Mouse (Mus musculus) cerebral cortex, adult 2 months (tissue): ENCODE measurements around the gene Myh2.

Experiments used
- WGBS: fragments of 180-500 bp; shearing (Covaris S2); methylation state at CpG from one replicate; pipeline ENCODE4 v1.1.7; 2018; 5-methylcytosine and 5-hydroxymethylcytosine counted together

Myh2 gene

DNA sequence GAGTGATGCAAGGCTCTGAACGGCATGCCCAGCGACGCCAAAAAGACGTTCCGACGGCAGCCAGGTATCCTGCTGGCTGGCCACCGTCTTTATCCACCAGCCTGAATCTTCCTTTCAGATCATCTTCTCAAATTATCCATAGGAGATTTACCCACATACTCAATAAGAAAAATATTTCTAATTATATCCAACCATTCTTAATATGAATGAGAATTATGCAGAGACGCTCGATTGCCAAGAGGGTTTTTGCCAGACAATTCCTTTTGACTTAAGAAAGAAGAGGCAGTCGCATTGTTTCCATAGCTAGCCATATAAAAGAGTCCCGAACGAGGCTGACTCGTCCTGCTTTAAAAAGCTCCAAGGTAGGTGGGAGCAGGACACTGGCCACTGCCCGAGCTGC is at the start of gene Myh2:
Myh2 (plus strand) TSS at position 301 of the 400 bp plus-strand sequence.
- 70% methylated on average over 14 of the region's 14 CpGs for WGBS

DNA sequence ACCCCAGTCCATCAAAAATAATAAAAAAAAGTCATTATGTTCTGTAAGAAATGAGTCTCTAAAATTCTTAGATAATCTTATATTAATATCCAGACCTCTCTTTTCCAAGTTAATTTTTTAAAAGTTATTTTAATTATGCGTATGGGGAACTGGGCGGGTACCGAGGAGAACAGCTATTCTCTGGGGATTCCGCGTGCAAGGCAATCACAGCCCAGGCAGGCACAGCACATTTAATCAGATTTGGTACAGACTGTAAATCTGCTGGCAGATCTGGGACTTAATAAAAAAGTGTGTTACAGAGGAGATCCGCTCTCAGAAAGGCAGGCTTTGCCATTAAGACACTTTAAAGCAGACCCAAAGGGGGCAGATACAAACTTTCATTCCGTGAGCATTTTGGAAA is 45.9 kb upstream of the Myh2 start:
- 44% methylated on average over 7 of the region's 7 CpGs for WGBS

DNA sequence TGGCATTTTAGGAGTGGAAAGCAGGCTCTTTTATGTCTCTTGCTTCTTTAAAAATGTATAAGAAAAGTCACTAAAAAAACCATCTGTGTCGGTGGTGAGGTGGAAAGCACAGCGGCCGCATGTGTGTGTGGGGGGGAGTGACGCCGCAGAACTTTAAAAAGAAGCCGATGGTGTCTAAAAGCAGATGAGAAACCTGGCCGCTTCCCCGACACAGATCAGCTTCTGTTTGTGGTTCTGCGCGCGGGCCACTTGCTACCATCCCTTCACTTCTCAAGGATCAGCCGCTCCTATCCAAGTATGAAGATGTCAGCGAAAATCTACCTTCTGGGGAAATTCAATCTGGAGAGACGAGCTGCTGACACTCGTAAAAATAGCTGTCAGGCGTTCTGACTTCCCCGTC is 45.5 kb upstream of the Myh2 start:
- WGBS, result 35% methylated on average over 17 of the region's 17 CpGs

DNA sequence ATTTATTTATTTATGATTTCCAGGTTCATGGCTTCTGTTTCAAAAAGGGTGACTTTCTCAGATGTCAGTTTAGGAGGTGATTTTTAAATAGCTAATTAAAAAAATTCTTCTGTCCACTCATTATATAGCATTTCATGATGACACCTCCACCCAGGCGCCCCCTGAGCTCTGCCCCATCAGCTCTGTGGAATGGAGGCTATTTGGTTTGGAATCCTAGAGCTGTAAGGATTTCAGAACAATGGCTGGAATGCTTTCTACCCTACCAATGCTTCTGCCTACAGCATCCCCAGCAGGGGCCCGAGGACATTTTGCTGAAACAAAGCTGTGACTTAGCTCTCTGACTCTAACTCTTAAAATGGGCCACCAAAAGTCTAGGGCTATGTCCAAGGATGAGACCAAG is 37.3 kb upstream of the Myh2 start:
- WGBS, result 87% methylated on average over 2 of the region's 2 CpGs

DNA sequence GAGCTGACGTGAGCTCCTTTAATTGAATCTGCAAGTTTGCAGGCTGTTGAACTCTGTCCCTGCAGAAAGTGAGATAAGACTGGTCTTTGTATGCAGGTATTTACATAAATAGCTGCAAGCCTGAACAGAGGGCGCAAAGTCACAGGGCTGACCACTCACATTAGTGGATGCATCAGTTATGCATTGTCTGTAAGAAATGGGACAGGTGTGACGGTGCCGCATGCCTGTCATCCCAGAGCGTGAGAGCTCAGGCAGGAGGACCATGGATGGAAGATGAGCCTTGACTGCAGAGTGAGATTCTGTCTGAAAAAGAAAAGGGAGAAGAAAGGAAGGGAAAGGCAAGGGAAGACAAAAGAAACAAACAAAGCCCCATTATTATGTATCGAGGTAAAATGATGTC is 36.2 kb upstream of the Myh2 start:
- 86% methylated on average over 6 of the region's 6 CpGs for WGBS

DNA sequence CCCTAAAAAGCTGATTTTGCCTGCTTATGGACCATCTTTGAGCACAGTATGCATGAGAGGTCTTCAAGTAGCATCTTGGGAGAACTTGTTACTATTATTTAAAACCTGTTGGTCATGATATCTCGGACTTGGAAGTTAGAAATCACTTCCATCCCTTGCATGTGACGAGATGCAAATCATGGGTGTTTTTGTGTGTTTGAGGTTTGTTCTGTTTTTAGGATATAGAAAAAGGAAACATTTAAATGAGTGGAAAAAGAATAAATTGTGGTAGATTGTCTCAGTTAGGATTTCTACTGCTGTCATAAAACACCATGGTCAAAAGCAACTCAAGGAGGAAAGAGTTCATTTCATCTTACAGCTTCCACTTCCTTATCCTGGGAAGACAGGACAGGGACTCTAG is 35.3 kb upstream of the Myh2 start:
- WGBS, result 77% methylated on average over 2 of the region's 2 CpGs

DNA sequence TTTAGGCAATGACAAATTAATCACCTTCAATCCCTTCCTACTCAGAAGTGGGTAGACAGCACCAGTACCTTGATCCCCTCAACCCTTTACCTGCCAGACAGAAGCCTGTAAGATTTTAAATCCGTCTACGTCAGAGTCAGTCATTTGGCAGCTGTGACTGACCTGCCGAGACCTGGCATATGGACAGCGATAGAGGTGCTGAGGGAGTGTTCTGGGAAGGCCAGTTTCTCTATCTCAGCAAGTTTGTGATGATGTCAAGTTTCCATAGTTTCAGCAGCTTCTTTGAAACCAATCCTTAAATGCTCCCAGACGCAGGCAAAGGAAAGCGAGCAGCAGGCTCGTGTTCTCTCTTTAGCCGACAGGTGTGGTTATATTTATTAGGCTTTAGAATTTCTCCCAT is 31.3 kb upstream of the Myh2 start:
- WGBS, result 79% methylated on average over 8 of the region's 8 CpGs

DNA sequence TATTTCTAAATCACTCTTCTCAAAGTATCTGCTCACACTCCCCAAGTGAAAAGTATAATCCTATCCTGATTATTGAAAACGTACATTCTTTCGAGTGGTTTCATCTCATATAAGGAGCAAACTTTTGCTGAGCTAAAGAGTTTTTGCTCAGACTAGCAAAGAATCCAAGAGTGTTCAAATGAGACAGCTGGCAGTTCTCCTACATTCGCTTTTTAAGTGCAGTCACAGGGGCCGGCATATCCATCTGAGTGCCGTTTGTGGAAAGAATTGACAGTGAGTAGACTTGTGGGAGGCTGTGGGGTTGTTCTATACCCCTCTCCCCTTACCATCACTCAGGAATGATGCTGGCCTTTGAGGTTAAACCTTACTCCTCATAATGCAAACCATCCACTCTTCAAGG is 30.7 kb upstream of the Myh2 start:
- 46% methylated on average over 5 of the region's 5 CpGs for WGBS

DNA sequence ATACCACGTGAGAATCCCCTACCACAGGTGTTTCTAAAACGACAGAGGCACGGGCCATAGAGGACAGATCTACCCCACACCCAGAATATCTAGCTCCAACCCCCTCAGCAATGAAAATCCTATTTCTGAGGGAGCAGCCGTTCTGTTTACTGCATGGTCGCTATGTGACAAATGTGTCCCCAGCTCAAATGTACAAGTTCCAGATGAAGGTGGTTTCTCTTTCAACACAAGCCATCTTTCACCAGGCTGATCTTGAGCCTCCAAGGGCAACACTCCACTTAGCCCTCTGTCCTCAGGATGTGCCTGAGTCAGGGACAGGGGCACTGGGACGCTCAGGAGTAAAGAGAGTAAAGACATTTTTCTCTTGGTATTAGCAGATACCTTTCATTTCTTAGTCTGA is 29.8 kb upstream of the Myh2 start:
- WGBS, result 71% methylated on average over 6 of the region's 6 CpGs

DNA sequence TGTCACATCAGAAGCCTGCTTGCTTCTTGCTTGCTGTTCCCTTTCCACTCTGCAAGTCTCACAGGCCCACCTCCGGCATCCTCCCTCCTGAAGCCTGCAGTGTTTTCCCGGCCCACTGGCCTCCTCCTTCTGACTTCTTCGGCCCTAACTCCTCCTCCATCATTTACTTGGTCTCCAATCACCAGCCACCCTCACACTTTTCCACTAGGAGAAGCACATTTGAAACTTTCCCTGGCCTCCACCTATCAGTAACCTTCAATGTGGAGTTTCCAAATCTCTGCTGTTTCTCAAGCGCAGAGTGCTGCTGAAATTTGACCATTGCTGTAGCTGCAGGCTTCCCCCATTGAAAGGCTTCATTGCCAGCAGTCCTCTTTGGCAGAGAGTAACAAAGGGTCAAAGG is 28.8 kb upstream of the Myh2 start:
- 68% methylated on average over 4 of the region's 4 CpGs for WGBS

DNA sequence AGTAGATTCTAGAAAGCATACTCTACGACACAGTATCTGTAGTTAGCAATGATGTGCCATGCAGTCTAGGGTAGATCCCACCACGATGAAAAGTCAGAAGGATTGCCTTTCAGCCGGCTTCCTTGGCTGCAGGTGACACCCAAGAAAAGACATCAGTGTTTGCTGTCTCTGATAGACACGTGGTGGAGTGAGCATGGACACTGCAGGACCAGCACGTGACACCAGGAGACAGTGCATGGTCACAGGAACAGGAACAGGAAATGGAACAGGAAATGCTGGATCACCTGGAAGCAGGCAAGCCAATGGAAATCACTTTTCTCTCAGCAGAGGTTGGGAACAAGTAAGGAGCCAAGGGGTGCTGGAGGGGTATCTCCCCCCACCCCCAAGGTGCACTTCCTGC is 27.8 kb upstream of the Myh2 start:
- WGBS, result 85% methylated on average over 5 of the region's 5 CpGs

DNA sequence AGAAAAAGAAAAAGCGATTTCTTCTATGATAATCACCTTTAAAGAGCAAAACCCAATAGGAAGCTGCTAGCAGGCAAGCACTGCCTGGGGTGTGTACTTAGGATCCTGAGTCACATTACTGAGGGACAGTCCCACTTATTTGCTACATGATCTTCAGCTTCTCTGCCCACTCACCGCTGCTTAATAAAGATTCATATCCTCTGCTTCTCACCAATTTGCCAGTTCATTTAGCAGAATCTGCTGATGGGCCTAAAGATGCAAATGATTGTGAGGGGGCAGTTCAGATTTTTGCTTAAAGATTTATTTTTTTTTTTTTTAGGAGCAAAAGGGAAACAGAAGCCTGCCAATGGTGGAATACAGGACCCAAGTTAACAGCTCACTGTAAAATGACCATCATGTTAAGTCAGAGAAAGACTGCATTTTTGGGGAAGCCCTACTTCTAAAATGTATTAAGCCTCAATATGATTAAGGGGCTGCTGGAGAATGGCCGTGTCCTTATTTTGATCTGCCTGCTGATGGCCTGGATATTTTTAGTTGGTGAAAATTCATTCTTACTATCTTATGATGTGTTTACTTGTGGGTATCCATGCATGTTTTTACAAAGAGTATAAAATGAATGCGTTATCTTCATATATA is 26.8 kb upstream of the Myh2 start:
- WGBS, result 94% methylated on average over 4 of the region's 4 CpGs

DNA sequence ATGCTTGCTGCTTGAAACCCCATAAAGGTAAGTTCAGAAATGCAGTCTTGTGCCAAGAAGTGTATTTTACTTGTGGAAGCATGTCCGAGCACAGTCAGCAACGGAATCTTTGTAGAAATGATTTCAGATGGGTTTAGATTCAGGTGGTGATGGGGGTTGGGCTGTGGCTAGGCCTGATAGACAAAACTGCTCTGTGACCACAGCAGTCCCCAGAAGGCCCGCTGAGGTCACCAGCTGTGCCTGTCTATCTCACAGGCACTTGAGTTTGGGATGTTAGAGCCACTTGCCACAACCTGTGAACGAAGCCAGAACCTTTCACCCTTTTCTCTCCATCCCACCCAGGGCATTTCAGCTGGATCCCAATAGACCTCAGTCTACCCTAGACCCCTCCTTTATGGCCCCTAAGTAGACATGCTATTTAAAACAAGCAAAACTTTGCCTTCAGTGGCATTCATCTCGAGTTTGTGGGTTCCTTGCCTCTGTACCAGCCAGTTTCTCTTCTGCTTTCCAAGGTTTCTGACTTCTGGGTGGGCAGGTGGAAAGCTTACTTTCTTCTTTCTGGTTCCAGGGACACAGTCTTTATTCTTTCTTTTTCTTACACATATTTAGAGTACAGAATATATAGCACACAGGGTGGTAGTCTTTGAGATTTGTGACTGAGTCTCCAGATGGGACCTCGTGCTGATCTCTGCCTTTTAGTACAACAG is 26.1 kb upstream of the Myh2 start:
- WGBS, result 77% methylated on average over 6 of the region's 6 CpGs

DNA sequence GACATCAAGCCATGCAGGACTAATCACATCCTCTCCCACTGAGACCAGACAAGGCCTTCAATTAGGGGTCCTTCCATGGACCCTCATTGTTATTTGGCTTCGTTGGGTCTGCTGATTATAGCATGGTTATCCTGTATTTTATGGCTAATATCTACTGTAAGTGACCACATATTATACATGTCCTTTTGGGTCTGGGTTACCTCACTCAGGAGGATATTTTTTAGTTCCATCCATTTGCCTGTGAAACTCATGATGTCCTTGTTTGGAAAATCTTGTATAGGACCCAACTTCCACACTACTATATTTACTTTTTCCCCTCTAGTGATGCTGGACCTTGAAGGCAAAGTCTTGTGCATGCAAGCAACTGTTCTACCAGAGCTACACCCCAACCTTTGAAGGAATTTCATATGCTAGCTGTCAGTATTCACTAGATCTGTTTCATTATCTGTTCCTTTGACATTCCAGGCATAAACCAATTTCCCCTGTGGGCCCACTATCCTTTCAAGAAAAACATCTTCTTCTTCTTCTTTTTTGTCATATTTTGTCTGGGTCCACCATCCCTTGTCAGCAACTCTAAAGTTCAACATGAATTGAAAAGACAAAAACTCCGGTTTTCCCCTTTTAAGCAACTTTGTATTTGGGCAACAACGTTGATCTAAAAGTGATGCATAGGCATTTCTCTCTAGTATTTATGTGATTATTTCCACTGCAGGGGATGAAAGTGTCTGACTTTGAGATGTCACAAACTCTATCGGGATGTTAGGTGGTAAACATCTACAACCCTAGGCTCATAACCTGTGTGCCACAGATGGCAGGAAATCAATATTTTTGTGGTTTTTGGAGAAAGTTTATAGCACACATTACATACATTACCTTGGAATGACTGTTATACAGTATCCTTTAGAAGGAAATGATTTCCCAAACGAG is 25.1 kb upstream of the Myh2 start:
- WGBS, result 93% methylated on average over 5 of the region's 5 CpGs

DNA sequence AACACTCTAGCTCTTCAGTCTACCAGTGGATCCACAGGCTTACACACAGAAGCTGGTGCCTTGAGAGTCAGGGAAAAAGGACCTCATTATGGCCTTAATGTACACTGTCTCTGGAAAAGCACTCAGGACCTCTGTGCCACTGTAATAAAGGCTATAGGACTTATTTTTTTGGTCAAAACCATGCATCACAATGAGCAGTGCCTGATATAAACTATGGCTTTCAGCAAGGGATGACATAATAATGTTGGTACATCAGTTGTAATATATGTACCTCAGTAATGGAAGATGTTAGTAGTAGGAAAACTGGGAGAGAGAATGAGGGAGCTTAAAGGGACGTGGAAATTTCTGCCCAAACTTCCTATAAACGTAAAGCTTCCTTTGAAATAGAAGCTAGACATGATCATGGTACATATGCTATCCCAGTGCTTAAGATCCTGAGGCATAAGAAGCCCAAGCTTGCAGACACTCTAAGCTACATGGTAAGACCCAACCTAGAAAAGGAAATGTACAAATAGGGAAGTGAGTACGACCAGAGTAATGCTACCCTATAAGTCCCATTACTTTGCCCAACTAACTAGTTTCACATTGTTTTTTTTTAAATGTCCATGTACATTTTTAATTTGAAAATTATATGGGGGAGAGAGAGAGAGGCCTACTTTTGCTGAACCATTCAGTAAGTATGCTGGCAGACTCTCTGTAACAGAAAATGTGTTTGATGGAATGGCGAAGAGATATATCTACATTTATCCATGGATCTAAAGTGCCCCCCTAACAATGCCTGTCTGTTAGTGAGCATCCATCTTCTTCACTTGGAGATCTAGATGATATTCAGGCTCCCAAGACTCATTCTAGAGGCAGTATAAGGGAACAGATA is 24.2 kb upstream of the Myh2 start:
- 93% methylated on average over 4 of the region's 4 CpGs for WGBS

DNA sequence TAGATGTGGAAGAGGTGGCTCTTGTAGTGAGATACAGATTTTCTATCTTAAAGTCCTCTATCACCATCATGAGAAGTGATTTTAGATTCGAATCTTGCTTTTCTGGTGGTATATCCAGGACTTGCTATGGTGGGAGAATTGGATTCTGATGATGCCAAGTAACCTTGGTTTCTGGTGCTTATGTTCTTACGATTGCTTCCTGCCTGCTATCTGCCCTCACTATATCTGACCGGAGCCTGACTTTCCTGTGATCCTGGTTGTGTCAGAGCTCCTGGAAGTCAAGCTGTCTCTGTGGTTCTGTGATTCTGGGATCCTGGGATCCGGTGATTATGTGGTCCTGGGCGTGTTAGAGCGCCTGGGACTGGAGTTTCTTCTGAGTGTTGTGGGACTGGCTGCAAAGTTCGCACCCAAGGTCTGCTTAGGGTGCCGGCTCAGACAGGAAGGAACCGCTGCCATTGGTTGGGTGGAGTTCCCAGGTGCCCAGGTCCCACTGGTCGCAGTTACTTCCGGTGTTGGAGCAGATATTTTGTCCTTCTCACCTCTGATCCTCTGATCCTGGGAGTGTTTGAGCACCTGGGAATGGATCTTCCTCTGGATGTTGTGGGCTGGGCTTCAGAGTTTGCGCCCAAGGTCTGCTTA is 23.4 kb upstream of the Myh2 start:
- WGBS, result 93% methylated on average over 12 of the region's 12 CpGs

DNA sequence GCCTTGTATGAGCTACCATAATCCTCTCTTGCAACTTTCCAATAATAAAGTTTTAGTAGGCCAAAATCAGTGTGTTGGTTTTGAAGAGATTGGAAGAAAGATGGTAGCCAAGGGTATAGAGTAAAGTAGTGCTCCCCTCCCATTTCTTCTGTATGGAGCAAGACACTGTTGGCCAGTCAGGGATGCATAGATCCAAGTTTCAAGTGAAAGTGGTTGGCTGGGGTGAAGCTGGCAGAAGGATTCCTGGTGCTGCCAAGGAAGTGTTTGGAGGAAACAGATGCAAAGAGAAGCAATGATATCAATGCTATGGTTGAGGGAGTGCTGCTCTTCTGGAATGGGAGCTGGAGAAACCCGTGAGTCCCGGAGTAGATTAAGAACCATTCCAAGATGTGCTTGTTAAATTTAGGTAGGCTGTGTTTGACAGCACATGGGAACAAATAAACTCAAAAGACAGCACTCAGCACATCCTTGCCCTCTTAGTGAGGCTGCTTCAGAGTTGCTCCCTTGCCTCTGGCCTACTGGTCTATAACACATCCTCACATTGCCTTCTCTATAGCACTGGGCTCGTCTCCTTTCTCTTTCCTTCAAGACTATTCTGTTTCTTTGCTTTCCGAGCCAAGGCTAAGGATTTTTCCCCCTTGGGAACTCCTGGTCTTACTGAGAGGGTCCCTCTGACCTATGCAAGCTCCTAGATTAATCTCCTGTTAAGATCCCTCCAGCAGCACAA is 22.4 kb upstream of the Myh2 start:
- 70% methylated on average over 4 of the region's 4 CpGs for WGBS

DNA sequence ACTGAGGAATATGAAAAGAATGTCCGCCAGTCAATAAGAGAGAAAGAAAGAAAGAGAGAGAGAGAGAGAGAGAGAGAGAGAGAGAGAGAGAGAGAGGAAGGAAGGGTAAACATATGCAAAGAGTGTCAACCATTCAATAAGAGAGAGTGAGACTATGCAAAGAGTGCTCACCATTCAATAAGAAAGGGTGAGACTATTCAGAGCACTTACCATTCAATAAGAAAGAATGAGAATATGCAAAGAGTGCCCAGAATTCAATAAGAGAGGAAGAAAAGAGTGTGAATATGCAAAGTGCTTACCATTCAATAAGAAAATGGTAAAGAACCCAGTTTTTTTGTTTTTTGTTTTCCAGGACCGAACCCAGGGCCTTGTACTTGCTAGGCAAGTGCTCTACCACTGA is 20.6 kb upstream of the Myh2 start:
- WGBS, result 93% methylated on average over 2 of the region's 2 CpGs

DNA sequence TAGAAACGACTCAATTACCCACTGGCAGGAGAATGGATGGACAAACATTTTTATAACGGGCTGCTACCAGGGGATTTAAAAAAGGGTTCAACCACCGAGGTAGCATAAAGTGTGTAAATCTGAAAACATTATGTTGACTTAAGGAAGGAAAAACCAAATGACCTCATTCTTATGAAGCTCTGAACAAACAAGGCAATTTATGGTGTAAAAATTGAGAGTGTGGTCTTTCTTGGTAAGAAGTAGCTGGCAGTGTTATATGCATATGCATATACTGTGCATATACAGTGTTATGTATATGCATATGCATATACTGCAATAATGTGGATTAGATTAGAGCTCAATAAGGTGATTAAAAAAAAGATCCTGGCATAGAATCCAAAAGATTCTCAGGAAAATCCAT is 19.7 kb upstream of the Myh2 start:
- 69% methylated on average over 3 of the region's 3 CpGs for WGBS
